Mouse (Mus musculus) ovary, postnatal 36 days (tissue): ENCODE measurements around the gene Pip4k2b.
"Not testable (repeated sequence)": the region's sequence is repeated elsewhere in the genome, so short reads cannot be mapped to it uniquely, and the experiment has no call there.

Experiments
- DNase-seq: peaks from one replicate; pipeline ENCODE4 v3.0.0; 2022; ENCODE audit warnings: low spot score, mixed read lengths

Gene Pip4k2b

DNA sequence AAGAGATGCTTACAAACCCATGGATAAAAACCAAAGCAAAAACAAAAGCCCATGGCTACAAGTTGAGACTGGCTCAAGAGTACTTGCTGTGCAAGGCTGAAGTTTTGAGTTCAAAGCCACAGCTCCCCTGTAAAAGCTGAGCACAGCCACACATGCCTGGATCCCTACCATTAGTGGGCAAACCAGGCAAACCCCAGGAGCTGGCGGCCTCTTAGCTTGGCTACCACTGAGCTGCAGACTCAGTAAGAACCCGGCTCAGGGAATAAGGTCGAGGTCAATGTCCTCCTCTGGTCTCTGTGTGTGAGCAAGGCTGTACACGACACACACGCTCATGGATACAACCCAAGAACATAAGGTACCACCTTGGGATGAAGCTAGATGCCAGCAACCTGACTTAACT, 4.0 kb upstream of the Pip4k2b start:
- no peak for DNase-seq

DNA sequence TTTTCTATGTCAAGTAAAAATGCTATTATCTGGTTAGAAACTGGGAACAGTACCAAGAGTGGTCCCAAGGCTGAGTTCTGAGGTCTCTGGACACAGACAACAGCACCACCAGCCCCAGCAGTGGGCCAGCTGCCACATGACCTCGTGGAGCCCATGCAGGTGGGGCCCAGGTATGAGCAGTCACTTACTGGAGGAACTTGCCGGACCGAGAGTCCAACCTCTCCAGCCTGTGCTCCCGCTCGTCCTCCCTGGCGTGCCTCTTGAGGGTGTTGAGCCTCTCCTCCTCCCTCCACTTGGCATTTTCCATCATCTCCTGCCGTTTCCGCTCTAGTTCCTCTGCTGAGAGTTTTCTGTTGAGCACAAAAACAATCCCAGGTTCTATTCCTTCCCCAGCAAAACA, 3.3 kb upstream of the Pip4k2b start:
- peak; percentile 26 for DNase-seq

DNA sequence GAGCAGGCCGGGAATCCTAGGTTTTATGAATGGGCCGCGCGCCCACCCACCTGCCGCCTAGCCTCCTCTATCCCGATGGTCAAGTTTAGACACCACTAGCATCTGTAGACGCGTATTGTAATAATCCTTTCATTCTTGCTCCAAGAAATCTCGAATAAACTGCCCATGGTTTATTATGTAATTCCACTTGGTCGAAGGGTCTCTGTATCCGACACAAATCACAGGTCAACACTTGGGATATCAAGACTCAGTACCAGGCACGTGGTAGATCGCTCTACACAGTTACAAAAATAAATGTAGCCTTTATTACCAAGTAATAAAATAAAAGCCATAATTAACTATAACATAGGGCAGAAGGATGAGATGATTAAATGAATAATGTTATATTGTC, 822 bp upstream of the Pip4k2b start:
- no peak for DNase-seq

GRCm38 (mm10) chr11:97744718-97745330, 320 bp upstream of the Pip4k2b start:
- DNase-seq, result peak; percentile 98

- DNase-seq, result no peak
These were observed 1.1 kb downstream of the Pip4k2b start for GRCm38 (mm10) chr11:97743423-97743822.

- DNase-seq, result no peak
These were observed 1.9 kb downstream of the Pip4k2b start for GRCm38 (mm10) chr11:97742591-97742990.

DNA sequence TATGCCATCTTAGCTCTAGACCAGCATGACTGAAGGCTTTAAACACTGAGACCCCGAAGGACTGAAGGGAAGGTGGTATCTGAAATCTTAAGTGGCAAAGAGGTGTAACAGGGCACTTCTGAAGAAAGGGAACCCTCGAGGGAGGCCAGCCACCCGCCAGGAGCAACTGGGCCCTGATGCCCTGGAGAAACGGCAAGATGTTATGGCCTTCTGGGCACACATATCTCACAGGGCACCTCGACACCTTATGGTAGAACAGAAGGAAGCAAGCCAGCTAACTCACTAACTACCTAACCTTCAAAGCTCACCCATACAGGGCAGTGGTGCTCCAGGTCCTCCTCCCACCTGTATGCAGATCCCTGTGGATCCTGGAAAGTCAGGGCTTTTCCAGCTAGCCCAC, 2.3 kb downstream of the Pip4k2b start:
- DNase-seq, result no peak

DNA sequence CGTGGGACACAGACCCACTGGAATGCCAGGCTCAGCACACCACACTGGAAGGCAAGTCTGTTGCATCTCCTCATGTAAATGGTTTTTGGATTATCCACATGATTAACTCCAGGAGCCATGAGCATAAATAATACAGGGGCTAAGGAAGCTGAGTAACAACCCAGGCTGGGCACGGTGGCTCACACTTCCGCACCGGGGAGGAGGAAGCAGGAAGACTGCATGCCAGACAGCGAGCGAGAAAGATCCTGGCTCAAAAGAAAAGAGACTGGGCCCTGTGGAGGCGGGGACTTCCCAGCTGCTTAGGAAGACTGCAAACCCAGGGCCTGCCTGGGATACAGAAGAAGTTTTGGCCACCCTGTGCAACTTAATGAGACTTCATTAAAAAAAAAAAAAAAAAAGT, 4.3 kb downstream of the Pip4k2b start:
- peak; percentile 20 for DNase-seq

- DNase-seq, result no peak
These were observed 5.3 kb downstream of the Pip4k2b start for GRCm38 (mm10) chr11:97739155-97739554.

DNA sequence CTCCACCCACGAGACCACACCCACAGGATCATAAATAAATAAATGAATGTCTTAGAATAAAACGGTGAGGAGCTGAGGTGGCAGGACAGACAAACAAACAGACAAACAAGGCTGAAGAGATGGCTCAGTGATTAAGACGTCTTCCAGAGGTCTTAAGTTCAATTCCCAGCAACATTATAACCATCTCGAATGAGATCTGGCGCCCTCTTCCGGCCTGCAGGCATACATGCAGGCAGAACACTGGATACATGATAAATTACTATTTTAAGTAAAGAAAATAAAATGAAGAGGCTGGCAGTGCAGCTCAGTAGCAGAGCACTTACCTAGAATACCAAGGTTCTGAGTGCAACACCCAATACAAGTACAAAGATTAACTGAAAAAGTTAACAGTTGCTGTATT, 5.8 kb downstream of the Pip4k2b start:
- no peak for DNase-seq

DNA sequence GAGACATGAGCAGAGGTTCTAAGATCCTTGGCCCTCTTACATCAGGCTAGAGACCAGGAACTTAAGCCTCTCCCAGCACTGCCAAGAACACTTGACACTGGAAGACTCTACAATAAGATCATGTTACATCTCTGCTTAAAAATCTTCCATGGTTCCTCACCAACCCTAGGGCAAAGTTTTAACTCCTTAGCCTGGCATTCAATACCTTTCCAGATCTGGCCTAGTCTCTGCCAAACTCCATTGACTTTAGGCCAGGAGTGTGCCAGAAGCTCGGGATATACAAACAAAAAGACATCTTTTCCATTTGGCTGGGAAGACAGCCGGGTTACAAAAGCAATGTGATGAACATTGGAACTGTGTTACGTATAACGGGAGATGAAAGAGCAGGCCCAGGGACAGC, 6.9 kb downstream of the Pip4k2b start:
- DNase-seq, result no peak

DNA sequence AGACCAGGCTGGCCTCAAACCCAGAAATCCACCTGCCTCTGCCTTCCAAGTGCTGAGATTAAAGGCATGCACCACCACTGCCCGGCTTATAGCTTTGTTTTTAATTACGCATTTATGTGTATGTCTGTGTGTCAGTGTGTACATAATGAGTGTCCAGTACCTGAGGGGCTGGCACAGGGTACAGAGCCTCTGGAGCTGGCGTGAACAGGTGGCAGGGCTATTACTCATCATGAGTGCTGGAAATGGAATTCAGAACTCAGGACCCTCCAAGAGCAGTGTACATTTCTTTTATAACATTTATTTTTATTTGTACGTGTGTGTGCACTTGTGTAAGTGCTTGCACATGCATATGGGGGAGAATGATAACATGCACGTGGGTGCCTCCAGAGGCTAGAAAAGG, 7.9 kb downstream of the Pip4k2b start:
- DNase-seq, result no peak

DNA sequence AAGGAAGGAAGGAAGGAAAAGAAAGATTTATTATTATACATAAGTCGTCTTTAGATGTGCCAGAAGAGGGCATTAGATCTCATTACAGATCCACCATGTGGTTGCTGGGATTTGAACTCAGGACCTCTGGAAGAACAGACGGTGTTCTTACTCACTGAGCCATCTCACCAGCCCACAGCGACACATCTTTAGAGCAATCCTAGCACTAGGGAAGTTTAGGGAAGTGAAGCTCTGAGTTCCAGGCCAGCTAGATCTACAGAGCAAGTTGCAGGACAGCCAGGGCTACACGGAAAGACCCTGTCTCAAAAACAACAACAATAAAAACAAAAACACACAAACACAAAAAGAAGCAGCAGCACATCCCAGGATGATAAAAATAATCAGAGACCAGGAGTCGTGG, 9.7 kb downstream of the Pip4k2b start:
- DNase-seq, result not testable (repeated sequence)

- DNase-seq, result no peak
These were observed 10.8 kb downstream of the Pip4k2b start for GRCm38 (mm10) chr11:97733689-97734088.

DNA sequence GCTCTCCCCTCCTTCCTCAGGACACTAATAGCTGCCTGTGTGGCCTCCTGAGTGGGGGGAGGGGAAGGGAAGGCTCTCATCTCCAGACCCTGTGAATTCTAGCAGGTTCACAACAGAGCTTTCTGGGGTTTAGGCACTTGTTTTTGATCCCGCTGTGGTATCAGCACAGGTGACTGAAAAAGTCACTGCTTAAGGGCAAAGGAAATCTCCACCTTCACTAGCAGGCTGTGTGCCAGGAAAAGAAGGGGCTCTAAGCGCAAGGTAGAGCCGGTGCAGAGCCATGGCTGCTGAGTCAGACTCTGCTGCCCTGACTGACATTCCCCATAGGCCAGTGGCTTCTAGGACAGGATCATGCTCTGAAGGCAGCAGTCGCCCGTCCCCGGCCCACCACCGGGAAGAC, 15.8 kb downstream of the Pip4k2b start:
- no peak for DNase-seq

GRCm38 (mm10) chr11:97728311-97728710, 16.2 kb downstream of the Pip4k2b start:
- no peak for DNase-seq

DNA sequence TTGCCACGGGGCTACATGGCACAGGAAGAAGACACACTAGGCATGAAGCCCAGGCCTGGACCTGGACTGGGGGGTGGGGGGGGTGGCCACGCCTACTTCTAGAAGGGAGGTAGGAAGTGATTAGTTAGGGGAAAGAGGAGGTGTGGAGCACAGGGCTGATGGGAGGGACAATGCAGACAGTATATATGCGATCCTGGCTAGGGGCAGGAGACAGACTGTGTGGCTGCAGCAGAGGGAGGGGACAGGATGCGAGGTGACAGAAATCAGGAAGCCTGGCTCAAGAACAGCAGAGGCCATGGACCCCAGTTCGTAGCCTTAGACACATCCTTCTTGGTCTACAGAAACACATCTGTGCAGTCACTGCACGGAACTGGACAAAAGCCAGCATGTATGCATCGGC, 20.8 kb downstream of the Pip4k2b start:
- no peak for DNase-seq

DNA sequence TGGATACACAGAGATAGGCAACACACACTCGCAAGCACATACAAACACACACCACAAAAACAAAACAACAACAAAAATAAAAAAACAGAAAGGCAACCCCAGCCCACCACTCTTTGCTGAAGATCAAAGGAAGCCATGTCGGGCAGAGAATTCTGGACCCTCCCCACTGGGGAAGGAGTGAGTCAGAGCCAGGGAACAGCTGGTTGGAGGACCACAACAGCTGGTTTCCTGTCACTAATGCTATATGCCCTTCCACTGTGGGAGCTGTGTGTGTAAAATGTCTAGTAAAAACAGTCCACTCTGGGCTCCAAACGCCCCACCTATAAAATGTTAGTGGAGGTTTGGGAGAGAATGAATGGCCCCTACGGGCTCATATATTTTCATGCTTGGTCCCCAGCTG, 23.2 kb downstream of the Pip4k2b start:
- no peak for DNase-seq

GRCm38 (mm10) chr11:97719041-97719440, 25.5 kb downstream of the Pip4k2b start:
- no peak for DNase-seq

DNA sequence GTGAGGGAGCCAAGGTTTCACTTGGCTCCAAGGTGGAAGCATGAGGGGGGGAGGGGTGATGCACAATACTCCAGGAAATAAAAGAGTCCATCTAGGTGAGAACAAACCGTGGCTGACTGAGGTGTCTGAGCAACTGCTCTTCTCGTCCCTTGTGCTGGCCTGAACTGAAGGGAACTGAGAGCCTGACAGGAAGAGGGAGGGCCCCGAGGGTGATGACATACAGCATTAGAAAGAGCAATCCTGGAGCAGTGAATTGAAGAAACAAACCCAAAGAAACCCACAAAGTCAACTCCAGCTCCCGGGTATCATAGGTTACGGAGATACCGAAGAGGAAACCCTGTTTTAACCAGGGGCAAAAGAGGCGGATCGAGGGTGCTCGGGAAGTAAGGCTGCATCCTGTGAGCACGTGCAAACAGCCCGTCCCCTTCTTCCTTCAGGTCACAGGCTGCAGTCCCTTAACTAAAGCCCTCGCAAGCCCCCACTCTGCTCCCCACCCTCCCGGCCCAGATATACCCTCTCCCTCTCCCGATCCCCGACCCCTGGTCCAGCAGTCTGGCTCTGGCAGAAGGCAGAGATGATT, 26.1 kb downstream of the Pip4k2b start:
- no peak for DNase-seq

DNA sequence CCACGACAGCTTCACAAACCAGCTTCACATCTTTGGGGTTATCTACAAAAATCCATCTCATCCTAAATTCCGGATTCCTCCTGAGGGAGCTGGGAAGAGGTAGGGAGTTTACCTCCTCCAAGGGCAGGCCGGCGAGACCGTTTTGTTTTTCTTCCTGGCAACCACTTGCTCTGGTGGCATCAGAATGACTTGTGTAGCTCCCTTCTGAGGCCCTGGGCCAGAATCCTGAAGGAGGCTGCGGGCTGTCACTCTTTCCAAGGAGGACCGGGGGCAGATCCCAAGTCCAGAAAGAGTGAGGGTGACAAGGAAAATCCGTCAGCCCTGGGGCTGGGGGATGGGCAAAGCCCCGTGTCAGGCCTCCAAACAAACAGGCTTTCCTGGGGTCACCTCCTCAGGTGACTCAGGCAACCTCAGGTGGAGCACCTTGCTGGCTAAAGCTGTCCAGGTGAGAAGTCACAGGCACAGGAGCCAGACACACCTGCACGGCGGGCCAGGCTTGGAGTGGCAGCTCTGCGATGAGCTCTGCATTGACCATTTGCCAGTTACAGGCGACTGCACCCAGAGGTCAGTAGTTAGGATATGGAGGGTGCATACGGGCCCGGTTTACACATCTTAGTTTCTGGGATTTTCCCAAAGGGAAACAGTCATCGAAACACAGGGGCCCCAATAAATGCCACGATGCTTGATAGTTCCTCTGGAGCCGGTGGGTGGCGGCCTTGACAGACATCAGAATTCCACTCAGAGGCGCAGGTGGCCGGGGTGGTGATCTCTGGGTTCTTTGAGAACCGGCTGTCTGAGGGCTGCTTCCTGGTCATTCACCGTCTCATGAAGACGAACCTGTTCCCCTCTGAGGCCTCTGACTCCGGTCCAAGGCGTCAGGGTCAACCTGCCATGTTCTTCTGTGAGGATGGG, 26.9 kb downstream of the Pip4k2b start:
- DNase-seq, result no peak

- no peak for DNase-seq
These were observed 28.5 kb downstream of the Pip4k2b start for GRCm38 (mm10) chr11:97716021-97716420.
